Mouse (Mus musculus) olfactory bulb, adult 2 months (tissue): ENCODE measurements at regions not wholly inside any gene's neighbourhood (a gene's known extent, or its start where the extent isn't known, plus 50 kb on each side); places are given as distances from the start of the nearest gene placed in this dataset.

Experiments
- CTCF ChIP-seq: fragments of 200-500 bp; IDR thresholded peaks from 2 replicates; pipeline ENCODE4 v1.5.1; 2012; ENCODE audit warnings: low read depth, mild to moderate bottlenecking, low read length, moderate library complexity; ENCODE audit not compliant: insufficient read depth
- POLR2A ChIP-seq: fragments of 200-500 bp; IDR thresholded peaks from 2 replicates; pipeline ENCODE4 v1.6.1; 2012; ENCODE audit warnings: mild to moderate bottlenecking, low read depth, low read length, moderate library complexity; ENCODE audit not compliant: insufficient read depth

DNA sequence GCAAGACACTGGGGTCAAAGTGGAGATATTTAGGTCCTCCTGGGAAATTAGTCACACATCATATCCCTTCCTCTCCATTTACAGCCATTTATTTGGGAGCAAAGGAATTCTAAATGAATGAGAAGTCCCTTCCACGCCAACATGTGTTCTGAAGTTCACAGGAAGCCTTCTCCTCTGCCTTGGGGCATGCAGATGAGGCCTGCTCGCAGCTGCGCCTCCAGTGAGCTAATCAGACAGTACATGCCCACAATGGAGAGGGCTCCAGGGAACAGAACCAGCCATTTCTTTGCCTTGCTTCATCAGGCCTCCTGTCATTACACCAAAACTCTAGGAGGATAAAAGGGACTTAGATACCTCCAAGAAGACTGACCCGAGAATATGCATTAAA is 71.9 kb upstream of the Thbs1 start:
- TF ChIP-seq CTCF, result no peak
- no peak for TF ChIP-seq POLR2A
